In the genomic region with DNA sequence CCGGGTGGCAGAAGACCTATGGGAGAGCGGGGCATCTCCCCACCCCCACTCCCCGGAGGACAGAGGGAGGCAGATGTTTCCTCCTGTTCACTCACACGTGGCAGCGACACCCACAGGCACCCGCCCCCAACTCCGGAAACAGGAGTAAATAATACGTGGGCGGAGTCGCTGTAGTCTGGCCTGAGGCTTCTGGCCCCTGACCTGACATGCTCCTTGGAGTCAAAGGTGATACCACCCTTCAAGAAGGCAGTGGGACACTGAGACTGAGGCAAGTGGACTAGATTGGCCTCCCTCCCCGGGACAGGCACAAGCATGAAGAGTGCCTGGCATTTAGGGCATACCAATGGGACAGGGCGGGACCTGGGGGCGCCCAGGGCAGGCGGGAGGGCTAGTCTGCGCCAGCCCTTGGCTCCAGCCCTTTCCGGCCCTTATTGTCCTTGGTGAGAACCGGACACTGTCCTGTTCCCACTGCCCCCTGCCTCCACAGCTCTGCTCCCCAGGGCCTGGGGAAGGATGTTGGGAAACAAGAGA, we compare ENCODE assay signal across 8 mouse cellular contexts. TPM values are rescaled to one million over a fixed set of nuclear protein-coding genes. Genes with fewer than 3 reads are reported as not detected.
A peak's percentile ranks its signal among the peaks of the same experiment; 100 is the strongest.
DNase-seq lines count a peak whose midpoint lies in the region; ATAC-seq and TF ChIP-seq lines count a peak whose summit lies in the region.

No protein-coding gene starts in this region.

- no peak overlapping the region for H3K4me3 ChIP-seq in hindbrain, postnatal 0 days (ENCODE audit: low read length)
- no peak overlapping the region for H3K4me3 ChIP-seq in liver, embryonic 14.5 days (ENCODE audit: insufficient read depth in 1 of 2, low read depth in 2 of 2, low read length in 2 of 2)

- no peak for TF ChIP-seq CTCF in hindbrain, postnatal 0 days (IDR thresholded peaks at IDR 0.05; ENCODE audit: low read depth)
- no peak for TF ChIP-seq CTCF in liver, embryonic 14.5 days (IDR thresholded peaks at IDR 0.05; ENCODE audit: low read depth)

- ATAC-seq in hindbrain, postnatal 0 days: peak; percentile 37; the same call in 1 of the 2 replicates
- ATAC-seq in liver, embryonic 14.5 days (ENCODE audit: insufficient read depth): 0 out of 2 replicates have a peak, but pooled peaks have one; percentile 26

- peak; percentile 18 for DNase-seq in left cerebral cortex, postnatal 4 days
- DNase-seq in left cerebral cortex, postnatal 36 days (ENCODE audit: low spot score in 2 of 2): no peak
- peak; percentile 69 for DNase-seq in gastrocnemius, postnatal 14 days
- no peak for DNase-seq in hindbrain, postnatal 0 days (ENCODE audit: low spot score)
- no peak for DNase-seq in liver, embryonic 14.5 days (ENCODE audit: low read depth in 3 of 3, low spot score in 3 of 3)
- peak; percentile 50 for DNase-seq in neural tube, embryonic 10.5 days (ENCODE audit: extremely low spot score, low spot score)
- DNase-seq in thymus, postnatal 36 days: peak; percentile 77 to 86
- DNase-seq in ovary, adult 18-20 months (ENCODE audit: low spot score): no peak

- peak overlapping the region; percentile 25 for H3K4me2 ChIP-seq in hindbrain, postnatal 0 days (ENCODE audit: low read depth, low read length)
- peak overlapping the region; percentile 38; the same call in 1 of the 2 replicates for H3K4me2 ChIP-seq in liver, embryonic 14.5 days (ENCODE audit: low read depth)

- H3K27ac ChIP-seq in hindbrain, postnatal 0 days: no peak overlapping the region
- H3K27ac ChIP-seq in liver, embryonic 14.5 days: no peak overlapping the region

- 8% methylated on average over 17 of the region's 17 CpGs for WGBS in hindbrain, postnatal 0 days
- 7% methylated on average over 17 of the region's 17 CpGs for WGBS in liver, embryonic 14.5 days (ENCODE audit: insufficient replicate concordance)

- no peaks in the 10 kb centered on the region for H3K27me3 ChIP-seq in hindbrain, postnatal 0 days (ENCODE audit: insufficient read depth, low read length)
- H3K27me3 ChIP-seq in liver, embryonic 14.5 days (ENCODE audit: control insufficient read depth, insufficient read depth, low read length): peaks cover 9% of the 10 kb centered on the region

- H3K9me3 ChIP-seq in hindbrain, postnatal 0 days (ENCODE audit: low read length): no peaks in the 10 kb centered on the region
- H3K9me3 ChIP-seq in liver, embryonic 14.5 days (ENCODE audit: control insufficient read depth, low read length): no peaks in the 10 kb centered on the region

- no peak for TF ChIP-seq EP300 in liver, embryonic 14.5 days (IDR thresholded peaks at IDR 0.05; ENCODE audit: low read depth)

- no peak overlapping the region for H3K9ac ChIP-seq in hindbrain, postnatal 0 days (replicated peaks; ENCODE audit: low read length)
- H3K9ac ChIP-seq in liver, embryonic 14.5 days (replicated peaks): no peak overlapping the region

- H3K36me3 ChIP-seq in hindbrain, postnatal 0 days (ENCODE audit: insufficient read depth, low read length): no peaks in the 10 kb centered on the region
- H3K36me3 ChIP-seq in liver, embryonic 14.5 days (replicated peaks; ENCODE audit: control insufficient read depth, insufficient read depth, low read depth): no peaks in the 10 kb centered on the region

- intact Hi-C loops in left cerebral cortex, postnatal 4 days (cut with DNase I): no loop called here
- intact Hi-C loops in left cerebral cortex, postnatal 36 days (cut with DNase I): loop anchor here (2.0 kb wide), 1 partner anchor 57 kb away; no protein-coding TSS in a partner anchor
- intact Hi-C loops in gastrocnemius, postnatal 14 days (cut with DNase I; ENCODE audit: low total_unique reads): no loop called here

- H3K4me1 ChIP-seq in hindbrain, postnatal 0 days (ENCODE audit: insufficient read depth, low read length): peaks cover 13% of the 10 kb centered on the region; the same call in 1 of the 2 replicates
- H3K4me1 ChIP-seq in liver, embryonic 14.5 days (replicated peaks; ENCODE audit: control insufficient read depth in 2 of 2, insufficient read depth in 2 of 2, low read length in 1 of 2): peaks cover 9 to 10% of the 10 kb centered on the region in 2 experiments; a peak in 3 of 4 replicates

RNA-seq across cellular contexts. Expression of a gene that starts 5.3 kb away (rescaled TPM):
- 100 to 1,000 TPM; 128 to 133 TPM for total RNA-seq in left cerebral cortex, postnatal 4 days (2021)
- 10 to 100 TPM; 74.4 to 88.7 TPM for total RNA-seq in left cerebral cortex, postnatal 36 days (2021)
- under 1 TPM; 0.16 to 0.39 TPM for total RNA-seq in gastrocnemius, postnatal 14 days (2021)
- total RNA-seq in hindbrain, postnatal 0 days (2014; rRNA removed): 97.9 and 101 TPM in 2 replicates
- 42.9 and 49.8 TPM in 2 replicates for polyA plus RNA-seq in hindbrain, postnatal 0 days (2015; fragmentation: Nextera tagmentation; extraction: Ambion mirVana)
- polyA plus RNA-seq in liver, embryonic 14.5 days (2012; rRNA removed): 0.29 and 0.41 TPM in 2 replicates
- 0.05 TPM in 1 of 2 replicates, not detected in the other for polyA plus RNA-seq in liver, embryonic 14.5 days (2014; fragmentation: Nextera tagmentation; extraction: Ambion mirVana)

RNA-seq across cellular contexts. Expression of a gene that starts 5.7 kb away (rescaled TPM):
- 100 to 1,000 TPM in 1 of 2 experiments, 10 to 100 TPM in 1; 86.2 to 106 TPM for total RNA-seq in left cerebral cortex, postnatal 4 days (2021)
- total RNA-seq in left cerebral cortex, postnatal 36 days (2021): 10 to 100 TPM; 59.7 to 64.9 TPM
- 10 to 100 TPM; 74.0 to 85.6 TPM for total RNA-seq in gastrocnemius, postnatal 14 days (2021)
- 74.9 and 111 TPM in 2 replicates for total RNA-seq in hindbrain, postnatal 0 days (2014; rRNA removed)
- 250 and 268 TPM in 2 replicates for polyA plus RNA-seq in hindbrain, postnatal 0 days (2015; fragmentation: Nextera tagmentation; extraction: Ambion mirVana)
- 26.3 and 26.4 TPM in 2 replicates for polyA plus RNA-seq in liver, embryonic 14.5 days (2012; rRNA removed)
- 117 and 138 TPM in 2 replicates for polyA plus RNA-seq in liver, embryonic 14.5 days (2014; fragmentation: Nextera tagmentation; extraction: Ambion mirVana)

RNA-seq across cellular contexts. Expression of a gene that starts 7.7 kb away (rescaled TPM):
- total RNA-seq in left cerebral cortex, postnatal 4 days (2021): 10 to 100 TPM; 54.0 to 59.7 TPM
- total RNA-seq in left cerebral cortex, postnatal 36 days (2021): 10 to 100 TPM; 47.0 to 51.7 TPM
- 10 to 100 TPM; 32.5 to 37.3 TPM for total RNA-seq in gastrocnemius, postnatal 14 days (2021)
- 295 and 347 TPM in 2 replicates for total RNA-seq in hindbrain, postnatal 0 days (2014; rRNA removed)
- polyA plus RNA-seq in hindbrain, postnatal 0 days (2015; fragmentation: Nextera tagmentation; extraction: Ambion mirVana): 95.5 and 97.8 TPM in 2 replicates
- 89.7 and 115 TPM in 2 replicates for polyA plus RNA-seq in liver, embryonic 14.5 days (2012; rRNA removed)
- polyA plus RNA-seq in liver, embryonic 14.5 days (2014; fragmentation: Nextera tagmentation; extraction: Ambion mirVana): 64.3 and 65.8 TPM in 2 replicates

RNA-seq across cellular contexts. Expression of a gene that starts 18.9 kb away (rescaled TPM):
- total RNA-seq in left cerebral cortex, postnatal 4 days (2021): 10 to 100 TPM; 17.3 to 21.3 TPM
- total RNA-seq in left cerebral cortex, postnatal 36 days (2021): 10 to 100 TPM; 34.5 to 39.1 TPM
- total RNA-seq in gastrocnemius, postnatal 14 days (2021): 10 to 100 TPM; 14.2 to 14.6 TPM
- total RNA-seq in hindbrain, postnatal 0 days (2014; rRNA removed): 30.1 and 30.8 TPM in 2 replicates
- polyA plus RNA-seq in hindbrain, postnatal 0 days (2015; fragmentation: Nextera tagmentation; extraction: Ambion mirVana): 47.2 and 49.1 TPM in 2 replicates
- 16.5 and 21.8 TPM in 2 replicates for polyA plus RNA-seq in liver, embryonic 14.5 days (2012; rRNA removed)
- polyA plus RNA-seq in liver, embryonic 14.5 days (2014; fragmentation: Nextera tagmentation; extraction: Ambion mirVana): 17.3 and 18.7 TPM in 2 replicates

RNA-seq across cellular contexts. Expression of a gene that starts 22.6 kb away (rescaled TPM):
- total RNA-seq in left cerebral cortex, postnatal 4 days (2021): 1 to 10 TPM; 1.0 to 2.0 TPM
- total RNA-seq in left cerebral cortex, postnatal 36 days (2021): 1 to 10 TPM in 1 of 2 experiments, under 1 TPM in 1; 0.44 to 1.1 TPM
- total RNA-seq in gastrocnemius, postnatal 14 days (2021): under 1 TPM; 0.21 to 0.22 TPM
- 1.9 TPM in 2 replicates for total RNA-seq in hindbrain, postnatal 0 days (2014; rRNA removed)
- polyA plus RNA-seq in hindbrain, postnatal 0 days (2015; fragmentation: Nextera tagmentation; extraction: Ambion mirVana): 0.82 and 1.5 TPM in 2 replicates
- 0.02 and 0.18 TPM in 2 replicates for polyA plus RNA-seq in liver, embryonic 14.5 days (2012; rRNA removed)
- 0.08 and 0.11 TPM in 2 replicates for polyA plus RNA-seq in liver, embryonic 14.5 days (2014; fragmentation: Nextera tagmentation; extraction: Ambion mirVana)

Comparison
In these comparisons a context has a peak if more than half of its experiments do, and no peak if none do; other contexts are left out.
1. DNase-seq: peak in left cerebral cortex, postnatal 4 days (single experiment), gastrocnemius, postnatal 14 days (single experiment), neural tube, embryonic 10.5 days (single experiment) and thymus, postnatal 36 days (2 of 2); none in left cerebral cortex, postnatal 36 days (0 of 2), hindbrain, postnatal 0 days (single experiment), liver, embryonic 14.5 days (0 of 3) and ovary, adult 18-20 months (single experiment).
2. RNA of a gene that starts 5.3 kb away (total RNA-seq): 128 to 133 TPM in left cerebral cortex, postnatal 4 days, 97.9 to 101 TPM in hindbrain, postnatal 0 days and 74.4 to 88.7 TPM in left cerebral cortex, postnatal 36 days; 0.16 to 0.39 TPM in gastrocnemius, postnatal 14 days; every median in the first group is over 10 times any median in the second.